Mouse (Mus musculus) adrenal gland, postnatal 25 days (tissue): ENCODE data around the gene St6galnac4. TPM values are rescaled to one million over a fixed set of nuclear protein-coding genes. Genes with fewer than 3 reads are reported as not detected.

Experiments used
- DNase-seq: peaks from one replicate; pipeline ENCODE4 v3.0.0; 2021; ENCODE audit warnings: mixed read lengths
- total RNA-seq: library from RNA; stranded (reverse); gene quantifications from 2 replicates; pipeline ENCODE4 v1.2.3, GENCODE M21; 2021

The St6galnac4 gene
- total RNA-seq, 1 experiment from 2014 or later: 8.8 TPM

- DNase-seq: peak; percentile 46
Measured at GRCm38 (mm10) chr2:32601417-32602065, 14.6 kb downstream of the St6galnac4 start.

GRCm38 (mm10) chr2:32602600-32603054, 15.7 kb downstream of the St6galnac4 start:
- peak; percentile 88 for DNase-seq

DNA sequence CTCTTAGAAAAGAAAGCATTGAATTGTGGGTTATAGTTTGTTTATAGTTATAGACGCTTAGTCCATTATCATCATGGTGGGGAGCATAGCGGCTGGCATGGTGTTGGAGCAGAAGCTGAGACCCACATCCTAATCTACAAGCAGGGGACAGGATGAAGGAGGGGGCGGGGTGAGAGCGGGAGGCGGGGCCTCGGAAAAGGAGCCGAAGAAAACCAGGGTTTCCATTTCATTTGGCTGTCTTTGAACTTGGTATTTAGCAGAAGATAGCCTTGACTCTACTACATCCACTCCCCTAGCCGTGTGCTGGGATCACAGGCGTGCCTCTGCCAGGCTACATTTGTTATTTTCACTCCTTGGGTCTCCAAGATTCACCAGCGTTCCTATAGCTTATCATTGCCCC, 17.7 kb downstream of the St6galnac4 start:
- DNase-seq: no peak

DNA sequence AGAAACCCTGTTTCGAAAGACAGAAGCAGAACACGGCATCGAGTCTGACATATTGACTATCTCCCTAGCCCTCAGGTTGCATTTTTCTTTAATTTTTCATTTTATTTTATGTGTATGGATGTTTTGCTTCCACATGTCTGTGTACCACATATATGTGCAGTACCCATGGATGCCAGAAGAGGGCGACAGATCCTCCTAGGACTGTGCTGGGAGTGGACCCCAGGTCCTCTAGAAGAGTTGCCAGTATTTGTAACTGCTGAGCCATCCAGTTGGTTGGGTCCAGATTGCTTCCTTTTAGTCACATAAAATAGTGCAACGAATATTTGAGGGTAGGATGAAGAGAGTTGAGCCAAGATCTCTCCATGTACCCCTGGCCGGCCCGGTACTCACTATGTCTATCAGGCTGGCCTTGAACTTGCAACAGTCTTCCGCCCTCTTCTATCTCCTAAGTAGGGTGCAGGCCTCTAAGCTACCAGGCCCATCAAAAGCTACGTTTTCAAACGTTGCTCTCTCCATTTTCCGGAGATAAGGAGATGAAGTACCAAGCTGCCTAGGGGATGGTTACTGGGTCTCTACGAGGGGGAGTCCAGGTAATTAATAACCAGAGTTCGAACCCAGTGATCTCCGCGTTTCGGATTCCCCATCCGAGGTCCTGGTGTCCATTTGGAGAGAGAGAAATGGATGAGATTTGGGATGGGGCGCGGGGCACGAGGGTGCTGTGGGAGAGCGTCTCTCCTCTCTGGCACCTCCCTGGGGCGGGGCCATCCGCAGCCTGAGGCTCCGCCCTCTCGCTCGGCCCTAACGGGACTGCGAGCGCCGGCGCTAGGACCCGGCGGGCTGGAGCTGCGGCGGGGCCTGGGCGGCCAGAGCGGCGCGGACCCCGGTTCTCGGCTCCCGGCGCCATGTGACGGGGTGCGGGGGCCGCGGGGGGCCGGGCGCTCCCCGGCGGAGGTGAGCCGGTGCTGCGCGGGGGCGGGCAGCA, 19.6 kb downstream of the St6galnac4 start:
- peak; percentile 90 for DNase-seq

DNA sequence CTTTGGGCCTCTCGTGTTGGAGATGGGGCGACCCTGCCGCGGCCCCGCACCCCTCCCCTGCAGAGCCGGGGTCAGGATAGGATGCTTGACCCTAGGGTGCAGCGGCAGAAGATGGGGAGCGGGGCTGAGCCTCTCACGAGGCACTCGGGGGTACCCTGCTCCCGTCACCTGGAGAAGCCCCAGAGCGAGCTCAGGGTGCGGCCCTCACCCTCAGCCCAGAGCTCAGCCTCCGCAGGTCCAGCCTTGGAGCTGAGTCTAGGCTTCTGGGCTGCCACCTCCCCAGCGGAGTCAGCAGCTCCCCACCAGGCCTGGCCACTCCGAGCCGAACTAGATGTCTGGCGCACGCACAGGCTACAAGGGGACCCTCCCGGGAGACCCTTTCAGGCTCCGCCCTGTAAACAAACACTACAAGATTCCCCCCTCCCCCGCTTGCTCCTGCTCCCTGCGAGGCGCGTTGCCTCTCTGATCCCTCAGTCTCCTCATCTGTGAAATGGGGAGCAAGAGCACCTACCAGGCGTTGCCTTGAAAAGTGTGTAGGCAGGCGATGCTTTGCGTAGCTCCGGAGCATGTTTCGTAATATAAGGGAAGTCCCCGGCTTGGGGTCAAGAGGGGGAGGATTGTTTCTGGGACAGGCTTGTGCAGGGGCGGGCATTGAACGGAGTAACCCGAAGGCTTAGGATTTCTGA, 20.5 kb downstream of the St6galnac4 start:
- DNase-seq: peak; percentile 50

DNA sequence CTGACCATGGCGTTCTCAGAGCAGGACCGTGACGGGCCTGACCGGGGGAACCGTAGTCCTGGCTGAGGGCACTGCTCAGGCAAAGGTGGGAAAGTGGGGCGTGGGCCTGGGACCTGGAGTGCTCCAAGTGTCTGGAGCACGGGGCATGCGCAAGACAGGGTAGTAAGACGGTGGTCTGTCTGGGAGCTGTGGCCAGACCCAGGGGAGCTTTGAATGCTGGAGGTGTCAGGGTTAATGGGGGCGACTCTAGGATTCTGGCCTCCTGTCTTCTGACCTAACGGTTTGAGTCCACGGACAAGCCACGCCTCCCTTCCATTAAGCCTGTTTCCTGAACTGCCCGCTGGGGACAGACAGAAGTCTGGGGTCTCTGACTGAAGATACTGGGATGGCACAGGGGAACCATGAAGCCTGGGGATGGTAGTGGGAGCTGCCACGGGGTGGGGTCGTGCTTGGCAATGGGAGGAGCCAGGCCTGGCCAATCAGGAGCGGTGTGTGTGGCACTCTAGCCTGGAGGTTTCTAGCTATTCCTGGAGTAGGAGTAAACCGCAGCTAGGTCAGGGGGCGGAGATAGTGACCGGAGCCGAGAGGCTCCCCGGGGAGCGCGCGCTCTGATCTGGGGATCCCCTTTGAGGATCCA, 21.4 kb downstream of the St6galnac4 start:
- DNase-seq: peak; percentile 82

DNA sequence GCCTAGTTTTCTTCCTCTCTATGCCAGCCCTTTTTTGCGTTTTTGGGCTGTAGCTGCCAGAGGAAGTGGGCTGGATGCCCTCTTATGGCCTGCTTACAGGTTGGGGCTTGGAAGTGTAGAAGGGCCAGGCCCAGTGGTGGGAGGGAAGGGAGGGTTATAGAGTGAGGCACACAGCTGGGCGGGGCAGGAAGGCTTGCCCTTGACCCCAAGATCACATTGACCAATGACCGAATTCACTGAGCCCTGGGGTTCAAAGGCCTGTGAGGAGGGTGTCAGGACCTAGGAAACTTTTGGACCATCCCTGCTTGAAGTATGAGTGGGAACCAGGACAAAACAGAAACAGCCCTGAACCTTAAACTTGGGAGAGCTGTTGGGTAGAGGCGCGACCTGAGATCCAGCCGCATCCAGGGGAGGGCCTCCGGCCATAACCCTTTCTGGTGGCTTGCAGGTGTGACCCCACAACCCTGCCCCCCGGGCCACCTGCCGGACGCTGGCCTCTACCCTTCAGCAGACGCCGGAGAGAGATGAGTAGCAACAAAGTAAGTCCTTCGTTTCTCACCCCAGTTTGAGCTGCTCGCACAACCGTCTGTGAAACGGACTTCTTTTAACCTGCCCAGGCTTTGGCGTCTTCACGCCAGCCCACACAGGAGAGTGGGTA, 22.0 kb downstream of the St6galnac4 start:
- DNase-seq: no peak

GRCm38 (mm10) chr2:32610610-32611229, 23.8 kb downstream of the St6galnac4 start:
- no peak for DNase-seq

DNA sequence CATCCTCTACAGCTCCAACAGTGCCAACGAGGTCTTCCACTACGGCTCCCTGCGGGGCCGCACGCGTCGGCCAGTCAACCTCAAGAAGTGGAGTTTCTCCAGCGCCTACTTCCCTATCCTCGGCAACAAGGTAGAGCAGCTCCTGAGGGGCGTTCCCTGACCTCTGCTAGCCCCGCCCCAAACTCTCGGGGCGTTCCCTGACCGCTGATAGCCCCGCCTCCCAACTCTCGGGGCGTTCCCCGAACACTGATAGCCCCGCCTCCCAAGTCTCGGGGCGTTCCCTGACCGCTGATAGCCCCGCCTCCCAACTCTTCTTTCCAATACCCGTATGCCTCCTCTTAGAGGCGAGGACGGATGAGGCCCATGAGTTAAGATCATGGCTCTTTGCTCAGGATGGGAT, 25.4 kb downstream of the St6galnac4 start:
- no peak for DNase-seq

DNA sequence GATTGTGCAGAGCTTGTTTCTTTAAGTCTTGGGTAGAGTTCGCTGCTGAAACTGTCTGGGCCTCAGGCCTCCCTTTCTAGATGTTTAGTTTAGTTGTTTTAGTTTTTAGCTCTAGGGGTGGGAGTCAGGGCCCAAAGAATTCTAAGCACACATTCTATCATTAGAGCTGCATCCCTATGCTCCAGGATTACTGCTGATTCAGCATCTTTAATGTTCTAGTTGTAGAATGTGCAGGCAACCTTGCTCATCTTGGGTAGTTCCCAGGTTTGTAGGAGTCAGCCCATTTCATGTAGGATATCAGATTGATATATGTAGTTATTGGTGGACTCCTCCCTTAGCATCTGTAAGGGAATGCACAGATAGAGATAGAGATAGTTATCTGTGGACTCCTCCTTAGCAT, 30.2 kb downstream of the St6galnac4 start:
- DNase-seq: no peak

DNA sequence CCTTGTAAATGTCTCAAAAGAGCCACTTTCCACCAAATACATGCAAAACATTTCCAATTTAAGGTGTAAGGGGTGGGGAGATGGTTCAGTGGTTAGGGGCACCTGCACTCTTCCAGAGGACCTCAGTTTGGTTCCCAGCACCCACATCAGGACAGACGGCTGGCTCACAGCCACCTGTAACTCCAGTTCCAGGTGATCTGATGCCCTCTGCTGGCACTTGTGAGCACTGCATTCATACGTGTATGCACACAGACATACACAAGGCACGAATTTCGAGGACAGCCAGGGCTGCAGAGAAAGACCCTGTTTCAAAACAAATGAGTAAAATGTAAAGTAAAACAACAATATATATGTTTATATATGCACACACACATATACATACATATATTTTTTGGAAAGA, 30.7 kb downstream of the St6galnac4 start:
- no peak for DNase-seq

DNA sequence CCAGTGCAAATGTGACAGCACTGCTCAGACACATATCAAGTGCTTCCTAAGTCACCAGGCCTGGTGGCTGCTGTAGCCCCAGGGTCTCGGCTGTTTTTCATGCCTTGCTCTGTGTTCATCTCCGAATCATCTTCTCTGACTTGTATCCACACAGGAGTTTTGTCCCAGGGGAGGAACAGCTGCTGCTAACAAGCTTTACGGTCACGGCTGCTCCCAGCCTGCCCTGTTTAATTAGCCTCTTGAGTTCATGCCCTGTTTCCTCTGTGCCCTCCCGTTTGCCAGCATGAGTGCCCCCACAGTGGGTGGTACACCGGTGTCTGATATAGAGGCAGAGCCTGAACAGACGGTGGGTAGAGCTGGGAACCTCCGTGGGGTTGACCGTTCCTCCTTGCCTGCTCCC, 31.2 kb downstream of the St6galnac4 start:
- DNase-seq: no peak

DNA sequence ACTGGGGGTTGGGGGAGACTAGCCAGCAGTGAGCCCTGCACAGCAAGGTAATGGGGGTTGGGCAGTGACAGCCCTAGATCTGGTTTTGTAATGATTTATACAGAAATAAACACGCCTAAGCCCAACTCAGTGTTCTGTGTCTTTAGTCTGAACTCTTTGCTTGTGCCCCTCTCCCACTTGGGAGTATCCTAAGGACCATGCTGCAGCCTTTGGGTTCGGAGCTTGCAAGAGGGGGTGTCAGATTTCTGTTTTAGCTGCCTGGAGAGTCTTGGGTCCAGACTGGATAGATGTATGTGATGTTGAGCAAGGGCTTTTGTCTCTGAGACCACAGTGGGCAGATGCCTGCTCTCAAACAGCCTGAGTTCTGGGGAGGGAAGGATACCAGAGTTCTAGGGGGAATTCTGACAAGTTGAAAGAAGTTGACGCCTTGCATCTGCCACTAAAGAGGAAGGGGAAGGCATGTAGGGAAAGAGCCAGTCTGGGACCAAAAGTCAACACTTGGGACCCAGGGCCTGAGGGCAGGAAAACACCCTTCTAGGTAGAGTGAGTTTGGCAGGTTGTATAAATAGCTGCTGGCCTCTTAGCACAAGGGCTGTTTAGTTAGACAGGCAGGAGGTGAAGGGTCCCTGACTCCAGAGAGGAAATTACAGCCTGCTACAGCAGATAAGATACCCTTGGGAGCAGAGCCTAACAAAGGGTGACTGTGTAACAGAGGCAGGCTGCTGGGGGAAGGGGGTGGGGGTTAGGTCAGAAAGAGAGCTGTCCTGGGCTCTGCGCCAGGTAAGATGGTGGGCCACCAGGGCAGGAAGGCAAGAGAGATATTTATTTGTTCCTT, 34.0 kb downstream of the St6galnac4 start:
- peak; percentile 58 for DNase-seq

GRCm38 (mm10) chr2:32621517-32621859, 34.6 kb downstream of the St6galnac4 start, which contains the start of gene Ak1:
Gene Ak1 (plus strand): TSS chr2:32621758.
- no peak for DNase-seq

GRCm38 (mm10) chr2:32624111-32624748, 37.3 kb downstream of the St6galnac4 start:
- no peak for DNase-seq

DNA sequence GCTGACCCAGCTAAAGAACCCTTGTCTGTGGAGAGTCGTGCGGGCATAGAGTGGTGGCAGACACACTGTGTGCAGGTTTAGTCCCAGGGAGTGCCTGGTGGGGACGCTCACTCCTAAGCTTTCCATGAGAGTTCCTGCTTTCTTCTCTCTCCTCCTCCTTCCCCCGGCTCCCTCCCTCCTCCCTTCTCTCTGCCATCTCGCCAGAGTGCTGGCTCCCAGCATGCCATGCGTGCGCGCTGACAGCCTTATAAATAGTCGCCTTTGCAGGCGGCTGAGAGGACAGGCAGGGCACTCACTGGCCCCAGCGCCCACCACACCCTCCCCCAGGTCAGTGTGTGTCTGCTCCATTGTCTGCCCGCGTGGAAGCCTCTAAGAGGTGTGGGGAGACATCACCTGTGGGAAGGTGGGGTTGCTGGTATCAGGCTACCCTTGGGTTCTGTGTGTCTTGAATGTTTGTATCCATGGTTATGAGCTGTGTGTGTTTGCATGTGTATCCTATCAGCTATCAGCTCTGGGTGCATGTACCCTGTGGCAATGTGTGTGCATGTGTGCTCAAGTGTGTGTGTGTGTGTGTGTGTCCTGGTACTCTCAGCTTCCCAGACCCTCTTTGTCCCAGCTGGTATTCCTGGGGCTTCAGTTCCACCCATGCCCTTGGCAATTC, 38.4 kb downstream of the St6galnac4 start:
- DNase-seq: peak; percentile 81

GRCm38 (mm10) chr2:32625873-32626694, 39.2 kb downstream of the St6galnac4 start:
- peak; percentile 83 for DNase-seq
